Mouse (Mus musculus) lung, adult 2 months (tissue): ENCODE results near the gene Scgb1a1.

Experiments
- CTCF ChIP-seq: fragments of 200-500 bp; IDR thresholded peaks from 2 replicates; pipeline ENCODE4 v1.5.1; 2011; ENCODE audit warnings: mild to moderate bottlenecking, low read length, control low read depth; ENCODE audit not compliant: insufficient read depth
- POLR2A ChIP-seq: fragments of 200-500 bp; IDR thresholded peaks from 2 replicates; pipeline ENCODE4 v1.6.1; 2011; ENCODE audit warnings: low read depth, mild to moderate bottlenecking, control low read depth, low read length, borderline replicate concordance; ENCODE audit errors: extremely low read depth

GRCm38 (mm10) chr19:9058331-9058884 lies 29.4 kb downstream of the Scgb1a1 start:
- no peak for TF ChIP-seq CTCF
- no peak for TF ChIP-seq POLR2A
